Mouse (Mus musculus): ENCODE results near the gene Slc41a2.

GRCm38 (mm10) chr10:83374045-83374656 is 36.5 kb upstream of the Slc41a2 start:
- TF ChIP-seq CTCF (IDR thresholded peaks at IDR 0.05; ENCODE audit: low read depth) (no peak), EP300 (IDR thresholded peaks at IDR 0.05; ENCODE audit: low read depth) (no peak)
